Mouse (Mus musculus) intestine, embryonic 16.5 days (tissue): ENCODE results near the gene Sec23b. TPM values are rescaled to one million over a fixed set of nuclear protein-coding genes. Genes with fewer than 3 reads are reported as not detected.

Experiments used
- ATAC-seq: fragments of 200-750 bp; cut with Nextera tagmentation; 2 replicates; pipeline ENCODE4 v1.8.0; 2017; ENCODE audit warnings: moderate TSS enrichment, moderate library complexity
- H3K27ac ChIP-seq: fragments of 300-500 bp; sonication (generic); 2 replicates; pipeline ENCODE4 v1.5.1; 2014; ENCODE audit warnings: mild to moderate bottlenecking, low read length
- H3K27me3 ChIP-seq: fragments of 300-500 bp; sonication (generic); replicated peaks from 2 replicates; pipeline ENCODE4 v1.6.1; 2014; ENCODE audit warnings: low read length, control low read depth, mixed read lengths; ENCODE audit not compliant: control insufficient read depth, insufficient read depth
- H3K36me3 ChIP-seq: fragments of 300-500 bp; sonication (generic); 2 replicates; pipeline ENCODE4 v1.6.1; 2014; ENCODE audit warnings: low read length, control low read depth; ENCODE audit not compliant: control insufficient read depth, insufficient read depth
- H3K4me1 ChIP-seq: fragments of 300-500 bp; sonication (generic); 2 replicates; pipeline ENCODE4 v1.6.1; 2014; ENCODE audit warnings: low read length, control low read depth, mixed read lengths; ENCODE audit not compliant: control insufficient read depth, insufficient read depth
- H3K4me2 ChIP-seq: fragments of 300-500 bp; sonication (generic); 2 replicates; pipeline ENCODE4 v1.6.1; 2014; ENCODE audit warnings: low read depth, low read length, control low read depth
- H3K4me3 ChIP-seq: fragments of 300-500 bp; sonication (generic); 2 replicates; pipeline ENCODE4 v1.5.1; 2014; ENCODE audit warnings: mild to moderate bottlenecking, low read length
- H3K9ac ChIP-seq: fragments of 300-500 bp; sonication (generic); 2 replicates; pipeline ENCODE4 v1.6.1; 2014; ENCODE audit warnings: low read depth, low read length
- H3K9me3 ChIP-seq: fragments of 300-500 bp; sonication (generic); 2 replicates; pipeline ENCODE4 v1.6.1; 2016; ENCODE audit warnings: low read length, control low read depth; ENCODE audit not compliant: control insufficient read depth
- WGBS: fragments of 180-500 bp; shearing (Covaris S2); extraction: QIAGEN DNeasy Blood & Tissue Kit; methylation state at CpG from one replicate; pipeline ENCODE4 v1.1.7; 2014; 5-methylcytosine and 5-hydroxymethylcytosine counted together
- microRNA-seq: library from miRNA; unstranded; fragments of <30 nt; microRNA quantifications from one replicate; pipeline ENCODE4, GENCODE M21; 2016
- polyA plus RNA-seq: library from polyadenylated mRNA; unstranded; fragments of >200 nt; fragmentation: Nextera tagmentation; extraction: Ambion mirVana; gene quantifications from 2 replicates; pipeline ENCODE4 v1.2.1, GENCODE M21; 2015

The Sec23b gene
- polyA plus RNA-seq, 1 experiment from 2014 or later = 104 TPM

DNA sequence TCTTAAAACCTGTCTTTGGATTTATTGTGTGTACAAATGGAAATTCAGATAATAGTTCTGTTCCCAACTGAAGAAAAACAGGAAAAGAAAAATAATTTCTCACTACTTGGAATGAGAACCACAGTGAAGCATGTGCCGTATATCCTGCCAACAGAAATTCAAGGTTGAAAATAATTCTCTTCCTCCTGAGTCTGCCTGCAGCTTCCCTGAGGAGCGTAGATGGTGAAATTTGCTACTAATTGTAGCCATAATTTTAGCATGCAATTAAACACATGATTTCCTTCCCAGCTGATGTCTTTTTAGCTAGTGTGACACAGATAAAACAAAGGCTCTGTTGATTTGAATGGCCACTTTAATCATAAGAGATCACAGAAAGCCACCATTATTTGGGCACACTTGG, 78.7 kb downstream of the Sec23b start:
- Histone ChIP-seq H3K36me3 (no peaks in the 10 kb centered on the region), H3K4me3 (no peak overlapping the region), H3K27me3 (no peaks in the 10 kb centered on the region), H3K9me3 (no peaks in the 10 kb centered on the region), H3K4me1 (no peaks in the 10 kb centered on the region), H3K9ac (no peak overlapping the region), H3K4me2 (no peak overlapping the region), H3K27ac (no peak overlapping the region)
- WGBS = 59% methylated on average over 2 of the region's 2 CpGs
- no peak for ATAC-seq

DNA sequence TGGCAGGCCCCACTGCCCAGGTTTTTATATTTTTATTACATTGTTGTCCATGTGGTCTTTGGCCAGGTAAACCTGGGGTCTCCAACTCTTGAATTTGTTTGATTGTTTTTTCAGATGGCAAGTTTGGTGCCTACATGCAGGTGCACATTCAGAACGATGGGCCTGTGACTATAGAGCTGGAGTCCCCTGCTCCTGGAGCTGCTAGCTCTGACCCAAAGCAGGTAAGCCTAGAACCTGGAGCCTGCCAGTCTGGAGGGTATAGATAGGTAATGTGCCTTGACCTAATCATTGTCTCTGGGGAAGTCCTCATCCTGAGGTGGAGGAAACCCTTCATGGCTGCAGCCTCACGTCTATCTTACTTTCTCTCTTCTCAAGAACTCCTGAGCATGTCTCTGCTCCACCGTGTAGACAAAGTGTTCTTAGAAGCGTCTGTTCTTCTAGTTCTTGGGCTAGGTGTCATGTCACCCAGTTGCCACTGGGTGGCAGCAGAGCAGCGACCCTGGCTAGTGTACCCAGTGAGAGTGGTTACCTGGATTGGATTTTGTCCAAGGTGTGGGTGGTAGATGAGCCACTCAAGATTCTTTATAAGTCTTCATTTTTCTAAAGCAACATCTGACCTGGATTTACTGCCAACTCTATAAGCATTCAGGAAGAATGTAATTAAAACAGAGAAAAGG, 79.8 kb downstream of the Sec23b start:
- no peak overlapping the region for H3K27ac ChIP-seq
- H3K4me2 ChIP-seq = no peak overlapping the region
- ATAC-seq = peak; percentile 65; the same call in 1 of the 2 replicates

GRCm38 (mm10) chr2:144637204-144637603, 81.2 kb downstream of the Sec23b start:
- Histone ChIP-seq H3K9ac (no peak overlapping the region), H3K4me1 (no peaks in the 10 kb centered on the region), H3K27me3 (no peaks in the 10 kb centered on the region), H3K36me3 (no peaks in the 10 kb centered on the region), H3K4me2 (no peak overlapping the region), H3K9me3 (no peaks in the 10 kb centered on the region), H3K27ac (no peak overlapping the region), H3K4me3 (no peak overlapping the region)
- no peak for ATAC-seq
- WGBS = 79% methylated on average over 4 of the region's 4 CpGs

More for the DNA sequence above, 79.8 kb downstream of the Sec23b start:
- H3K27me3 ChIP-seq = no peaks in the 10 kb centered on the region
- no peak overlapping the region for H3K9ac ChIP-seq
- H3K4me1 ChIP-seq = no peaks in the 10 kb centered on the region
- H3K4me3 ChIP-seq = no peak overlapping the region
- WGBS = 19% methylated on average over 5 of the region's 5 CpGs
- H3K36me3 ChIP-seq = no peaks in the 10 kb centered on the region
- H3K9me3 ChIP-seq = no peaks in the 10 kb centered on the region

GRCm38 (mm10) chr2:144637671-144638395, 81.8 kb downstream of the Sec23b start:
- no peaks in the 10 kb centered on the region for H3K27me3 ChIP-seq
- H3K9me3 ChIP-seq = no peaks in the 10 kb centered on the region
- 80% methylated on average over 10 of the region's 12 CpGs for WGBS

DNA sequence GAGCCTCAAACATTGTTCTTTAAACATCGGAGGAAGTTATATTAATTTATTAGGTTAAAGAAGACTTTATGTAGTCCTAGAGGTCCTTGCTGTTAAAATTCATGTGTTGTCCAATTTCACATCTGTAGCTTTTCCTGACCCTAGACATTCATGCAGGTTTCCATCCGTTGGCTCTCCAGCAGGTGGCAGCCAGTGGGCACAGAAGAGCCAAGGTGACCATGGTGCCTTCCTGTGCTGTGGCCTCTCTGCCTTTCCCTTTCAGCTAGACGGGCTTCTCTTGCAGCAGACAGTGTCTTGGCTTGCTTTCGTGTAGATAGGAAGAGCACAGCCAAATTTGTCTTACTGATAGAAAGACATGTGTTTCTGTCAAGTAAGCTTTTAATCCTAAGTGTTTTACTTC, 82.7 kb downstream of the Sec23b start:
- no peaks in the 10 kb centered on the region for H3K9me3 ChIP-seq
- no peak overlapping the region for H3K4me2 ChIP-seq
- no peaks in the 10 kb centered on the region for H3K4me1 ChIP-seq
- 53% methylated on average over 4 of the region's 4 CpGs for WGBS
- no peaks in the 10 kb centered on the region for H3K27me3 ChIP-seq
- H3K36me3 ChIP-seq = no peaks in the 10 kb centered on the region
- H3K9ac ChIP-seq = no peak overlapping the region
- H3K4me3 ChIP-seq = no peak overlapping the region
- ATAC-seq = no peak
- no peak overlapping the region for H3K27ac ChIP-seq

More at GRCm38 (mm10) chr2:144637671-144638395, 81.8 kb downstream of the Sec23b start:
- H3K36me3 ChIP-seq = no peaks in the 10 kb centered on the region
- no peak overlapping the region for H3K9ac ChIP-seq
- no peak overlapping the region for H3K4me3 ChIP-seq
- no peaks in the 10 kb centered on the region for H3K4me1 ChIP-seq
- no peak overlapping the region for H3K4me2 ChIP-seq
- ATAC-seq = no peak
- 0 out of 2 replicates have a peak overlapping the region, but pooled peaks have one; percentile 4 for H3K27ac ChIP-seq

DNA sequence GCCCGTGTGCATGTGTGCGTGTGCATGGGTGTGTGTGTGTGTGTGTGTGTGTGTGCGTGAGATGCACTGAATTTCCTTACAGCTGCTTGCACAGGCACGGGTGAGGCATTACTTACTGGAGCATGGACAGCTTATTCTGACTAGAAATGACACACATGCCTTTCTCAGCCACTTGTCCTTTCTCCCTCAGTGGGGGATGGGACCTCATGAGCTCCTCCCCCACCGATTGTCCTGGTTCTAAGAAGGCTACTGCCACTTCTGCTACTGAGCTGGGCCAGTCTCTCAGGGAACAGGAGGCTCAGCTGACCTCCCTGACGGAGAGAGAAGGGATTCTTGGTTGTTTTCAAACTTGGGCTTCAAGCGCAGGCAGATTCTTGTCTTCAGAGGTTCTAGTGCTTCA, 84.1 kb downstream of the Sec23b start:
- H3K36me3 ChIP-seq = no peaks in the 10 kb centered on the region
- H3K4me1 ChIP-seq = no peaks in the 10 kb centered on the region
- no peaks in the 10 kb centered on the region for H3K9me3 ChIP-seq
- no peak overlapping the region for H3K9ac ChIP-seq
- H3K4me2 ChIP-seq = no peak overlapping the region
- ATAC-seq = no peak
- H3K27me3 ChIP-seq = no peaks in the 10 kb centered on the region
- no peak overlapping the region for H3K4me3 ChIP-seq
- no peak overlapping the region for H3K27ac ChIP-seq
- 85% methylated on average over 7 of the region's 7 CpGs for WGBS

Small RNA genes lying within 50 kb of the gene (microRNA-seq; reads per million reads assigned to microRNA genes)
- not detected for gene Gm24823

Other genes starting within 250 kb of the Sec23b start
- gene Ovol2, start 224.1 kb upstream of the Sec23b start, polyA plus RNA-seq = 1.2 TPM in 2 replicates
- gene Kat14, start 187.2 kb upstream of the Sec23b start, polyA plus RNA-seq = 44.7 and 45.5 TPM in 2 replicates
- 1.3 and 4.2 TPM in 2 replicates for gene Pet117, start 187.2 kb upstream of the Sec23b start, polyA plus RNA-seq
- gene Dzank1, start 28.8 kb upstream of the Sec23b start, polyA plus RNA-seq = 0.42 and 0.49 TPM in 2 replicates
- 15.2 and 16.7 TPM in 2 replicates for gene Polr3f, start 28.5 kb upstream of the Sec23b start, polyA plus RNA-seq
- gene Rbbp9, start 5.4 kb upstream of the Sec23b start, polyA plus RNA-seq = 40.0 and 42.7 TPM in 2 replicates
- gene Smim26, start 37.8 kb downstream of the Sec23b start, polyA plus RNA-seq = 35.0 and 36.2 TPM in 2 replicates
- 46.7 and 50.0 TPM in 2 replicates for gene Dtd1, start 43.7 kb downstream of the Sec23b start, polyA plus RNA-seq